Mouse (Mus musculus) lung, postnatal 10 days (tissue): ENCODE results near the gene Myo10.

Source experiments
- DNase-seq: peaks from one replicate; pipeline ENCODE4 v3.0.0; 2021

Myo10 gene

GRCm38 (mm10) chr15:25767777-25768176 is 145.5 kb downstream of the Myo10 start:
- peak; percentile 55 for DNase-seq

- no peak for DNase-seq
These were observed 147.4 kb downstream of the Myo10 start for GRCm38 (mm10) chr15:25769524-25770255.

DNA sequence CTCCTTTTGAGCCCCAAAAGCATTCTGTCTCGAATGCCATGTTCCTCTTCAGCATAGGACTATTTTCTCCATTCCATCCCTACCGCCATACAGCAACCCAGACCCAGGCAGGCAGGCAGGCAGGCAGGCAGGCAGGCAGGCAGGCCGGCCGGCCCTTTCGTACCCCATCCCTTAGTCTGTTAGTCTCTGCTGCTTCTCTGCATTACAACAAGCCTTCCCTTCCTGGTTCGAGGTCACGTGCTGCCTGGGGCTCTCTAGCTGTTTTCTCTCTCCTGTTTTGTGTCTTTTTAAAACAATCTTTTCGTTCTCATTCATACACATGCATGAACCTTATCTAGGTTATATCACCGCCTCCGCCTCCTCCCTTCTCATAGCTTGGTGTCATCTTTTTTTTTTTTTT is 149.5 kb downstream of the Myo10 start:
- no peak for DNase-seq

- peak; percentile 67 for DNase-seq
These were observed 151.6 kb downstream of the Myo10 start for GRCm38 (mm10) chr15:25773711-25774513.

DNA sequence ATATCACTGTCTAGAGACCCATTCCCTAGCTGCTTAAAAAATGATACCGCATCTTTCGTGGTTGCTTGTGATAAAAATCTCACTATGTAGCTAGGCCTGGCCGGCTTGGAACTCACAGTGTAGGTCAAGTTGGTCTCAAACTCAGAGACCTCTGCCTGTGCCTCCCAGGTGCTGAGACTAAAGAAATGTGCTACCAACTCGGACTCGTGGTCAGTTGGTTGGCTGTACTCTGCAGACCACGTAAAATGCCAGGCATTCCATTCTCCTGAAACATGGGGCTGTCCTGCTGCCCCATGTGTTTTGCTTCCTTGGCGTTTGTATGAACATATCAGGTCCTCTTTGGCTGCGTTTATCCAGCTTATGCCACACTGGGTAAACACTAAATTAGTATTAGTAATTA is 156.6 kb downstream of the Myo10 start:
- no peak for DNase-seq

GRCm38 (mm10) chr15:25779522-25780191 is 157.3 kb downstream of the Myo10 start:
- no peak for DNase-seq

DNA sequence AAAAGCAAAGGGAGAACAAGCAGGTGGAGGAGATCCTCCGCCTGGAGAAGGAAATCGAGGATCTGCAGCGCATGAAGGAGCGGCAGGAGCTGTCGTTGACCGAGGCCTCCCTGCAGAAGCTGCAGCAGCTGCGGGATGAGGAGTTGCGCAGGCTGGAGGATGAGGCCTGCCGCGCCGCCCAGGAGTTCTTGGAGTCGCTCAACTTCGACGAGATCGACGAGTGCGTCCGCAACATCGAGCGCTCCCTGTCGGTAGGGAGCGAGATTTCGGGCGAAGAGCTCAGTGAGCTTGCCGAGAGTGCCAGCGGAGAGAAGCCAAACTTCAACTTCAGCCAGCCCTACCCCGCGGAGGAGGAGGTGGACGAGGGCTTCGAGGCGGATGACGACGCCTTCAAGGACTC is 158.7 kb downstream of the Myo10 start:
- no peak for DNase-seq

- no peak for DNase-seq
These were observed 163.4 kb downstream of the Myo10 start for GRCm38 (mm10) chr15:25785456-25786390.

GRCm38 (mm10) chr15:25787406-25787805 is 165.1 kb downstream of the Myo10 start:
- no peak for DNase-seq

- DNase-seq, result no peak
These were observed 165.6 kb downstream of the Myo10 start for GRCm38 (mm10) chr15:25787965-25788364.

- no peak for DNase-seq
These were observed 166.2 kb downstream of the Myo10 start for GRCm38 (mm10) chr15:25788565-25788964.

GRCm38 (mm10) chr15:25789241-25789640 is 166.9 kb downstream of the Myo10 start:
- DNase-seq, result no peak

GRCm38 (mm10) chr15:25791660-25792353 is 169.5 kb downstream of the Myo10 start:
- DNase-seq, result peak; percentile 64

DNA sequence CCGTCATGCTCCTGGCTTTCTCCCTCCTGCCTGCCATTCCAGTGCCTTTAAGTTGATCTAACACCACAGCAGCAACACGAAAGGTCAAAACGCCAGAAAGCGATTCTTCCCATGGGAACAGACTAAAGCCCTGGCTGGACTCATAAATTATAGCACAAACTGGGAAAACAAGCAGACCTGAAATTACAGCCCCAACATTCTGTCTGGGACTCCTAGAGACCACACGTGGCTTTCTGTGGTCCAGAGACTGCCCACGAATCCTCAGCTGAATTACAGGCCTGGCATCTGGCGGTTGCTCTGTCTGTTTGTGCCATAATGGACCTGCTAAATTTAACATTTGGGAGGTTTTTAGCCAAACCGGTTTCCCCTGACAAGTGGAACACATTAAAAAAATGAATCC is 171.8 kb downstream of the Myo10 start:
- DNase-seq, result no peak

DNA sequence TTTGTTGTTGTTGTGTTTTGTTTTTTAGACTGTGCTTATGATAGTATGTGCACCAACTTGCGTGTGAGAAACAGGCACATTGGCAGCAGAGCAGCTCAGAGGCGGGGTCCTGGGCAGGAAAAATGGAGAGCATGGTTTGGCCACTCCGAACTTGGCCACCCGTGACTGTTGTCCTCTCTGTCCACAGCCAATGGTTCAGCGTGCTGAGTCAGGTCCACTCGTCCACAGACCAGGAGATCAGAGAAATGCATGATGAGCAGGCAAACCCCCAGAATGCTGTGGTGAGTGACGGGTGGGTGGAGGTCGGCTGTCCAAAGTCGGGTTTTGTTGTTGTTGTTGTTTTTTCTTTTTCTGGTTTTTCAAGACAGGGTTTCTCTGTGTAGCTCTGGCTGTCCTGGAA is 173.2 kb downstream of the Myo10 start:
- no peak for DNase-seq

GRCm38 (mm10) chr15:25796353-25796752 is 174.0 kb downstream of the Myo10 start:
- DNase-seq, result peak; percentile 69

- no peak for DNase-seq
These were observed 174.9 kb downstream of the Myo10 start for GRCm38 (mm10) chr15:25797179-25797578.

DNA sequence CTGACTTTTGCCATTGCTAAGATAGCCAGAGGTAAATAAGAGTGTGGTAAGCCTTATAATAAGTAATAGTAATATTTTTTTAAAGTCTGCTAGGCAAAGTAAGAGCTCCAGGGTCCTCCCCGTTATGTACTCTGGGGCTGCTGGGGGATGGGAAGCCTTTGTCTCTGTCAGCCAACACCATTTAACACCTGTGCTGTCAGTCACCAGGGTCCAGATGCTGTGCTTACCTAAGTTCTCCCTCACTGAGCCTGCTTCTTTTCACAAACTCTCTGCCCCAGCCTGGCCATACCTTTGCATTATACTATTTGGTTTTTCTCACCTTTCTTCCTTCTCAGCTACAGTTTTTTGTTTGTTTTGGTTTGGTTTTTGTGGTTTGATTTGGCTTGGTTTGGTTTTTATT is 175.6 kb downstream of the Myo10 start:
- no peak for DNase-seq

GRCm38 (mm10) chr15:25801726-25802125 is 179.4 kb downstream of the Myo10 start:
- DNase-seq, result no peak

DNA sequence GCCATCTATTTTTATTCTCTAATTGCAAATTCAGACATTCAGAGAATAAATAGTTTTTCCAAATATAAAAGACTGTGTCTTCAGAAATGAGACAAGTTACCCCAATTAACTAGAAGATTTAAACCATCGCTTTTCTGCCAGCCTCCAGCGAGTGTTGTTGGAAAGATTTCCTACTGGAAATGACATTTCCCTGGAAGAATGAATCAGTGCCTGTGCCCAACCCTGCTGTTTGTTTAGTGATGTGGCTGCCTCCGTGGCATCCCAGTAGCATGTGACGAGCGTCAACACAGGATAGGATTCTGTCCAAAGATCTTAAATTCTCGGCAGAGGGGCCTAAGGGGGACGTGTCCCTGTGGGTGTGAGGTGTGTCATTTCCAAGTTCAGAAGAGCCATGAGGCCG is 179.9 kb downstream of the Myo10 start:
- peak; percentile 39 for DNase-seq

- no peak for DNase-seq
These were observed 180.8 kb downstream of the Myo10 start for GRCm38 (mm10) chr15:25803111-25803510.
